Mouse (Mus musculus): Measurements from ENCODE around the gene Stx1b.

Gene Stx1b

DNA sequence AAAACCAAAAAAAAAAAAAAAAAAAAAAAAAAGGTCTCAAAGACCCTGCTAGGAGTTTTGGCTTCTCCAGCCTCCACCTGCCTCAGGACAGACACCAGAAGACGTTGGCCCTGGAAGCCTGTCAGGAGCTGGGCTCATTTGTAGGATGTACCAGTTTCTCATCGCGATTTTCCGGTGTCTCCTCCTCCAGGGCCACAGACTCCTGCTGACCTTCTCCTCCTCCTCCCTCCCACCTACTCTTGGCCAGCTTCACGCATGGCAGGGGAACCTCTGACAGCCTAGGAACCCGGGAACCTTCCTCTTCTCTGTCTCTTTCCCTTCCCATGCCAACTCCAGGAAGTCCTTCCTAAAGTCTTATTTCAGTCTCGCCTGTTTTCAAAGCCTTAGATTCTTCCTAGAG is 7.3 kb downstream of the Stx1b start:
- DNase-seq (ENCODE audit: low read depth, low spot score) = no peak

GRCm38 (mm10) chr7:127815954-127816821 is 8.2 kb downstream of the Stx1b start:
- DNase-seq (ENCODE audit: low read depth, low spot score) = no peak

DNA sequence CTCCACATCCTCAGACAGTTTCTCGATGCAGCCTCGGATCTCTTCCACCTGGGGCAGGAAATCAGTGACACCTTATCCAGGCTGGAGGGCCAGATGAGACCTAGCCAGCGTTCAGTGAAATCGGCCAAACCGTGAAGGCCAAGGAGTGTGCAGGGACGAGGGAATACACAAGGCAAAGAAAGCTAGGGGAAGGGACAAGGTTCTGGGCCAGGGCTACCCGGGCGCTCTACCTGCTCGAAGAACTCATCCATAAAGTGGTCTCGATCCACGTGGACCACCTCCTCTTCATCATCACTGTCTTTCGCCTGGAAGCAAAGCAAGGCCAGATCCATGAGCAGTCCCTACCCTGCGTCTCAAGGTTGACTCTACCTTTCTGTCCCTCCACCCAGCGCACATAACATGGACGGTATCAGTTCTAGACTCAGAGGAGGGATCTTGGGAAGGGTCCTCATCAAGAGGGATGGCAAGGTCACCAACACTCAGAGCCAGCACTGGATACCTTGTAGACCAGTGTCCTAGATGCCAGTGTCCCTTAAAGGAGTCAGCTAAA is 9.2 kb downstream of the Stx1b start:
- DNase-seq (ENCODE audit: low read depth, low spot score) = no peak

DNA sequence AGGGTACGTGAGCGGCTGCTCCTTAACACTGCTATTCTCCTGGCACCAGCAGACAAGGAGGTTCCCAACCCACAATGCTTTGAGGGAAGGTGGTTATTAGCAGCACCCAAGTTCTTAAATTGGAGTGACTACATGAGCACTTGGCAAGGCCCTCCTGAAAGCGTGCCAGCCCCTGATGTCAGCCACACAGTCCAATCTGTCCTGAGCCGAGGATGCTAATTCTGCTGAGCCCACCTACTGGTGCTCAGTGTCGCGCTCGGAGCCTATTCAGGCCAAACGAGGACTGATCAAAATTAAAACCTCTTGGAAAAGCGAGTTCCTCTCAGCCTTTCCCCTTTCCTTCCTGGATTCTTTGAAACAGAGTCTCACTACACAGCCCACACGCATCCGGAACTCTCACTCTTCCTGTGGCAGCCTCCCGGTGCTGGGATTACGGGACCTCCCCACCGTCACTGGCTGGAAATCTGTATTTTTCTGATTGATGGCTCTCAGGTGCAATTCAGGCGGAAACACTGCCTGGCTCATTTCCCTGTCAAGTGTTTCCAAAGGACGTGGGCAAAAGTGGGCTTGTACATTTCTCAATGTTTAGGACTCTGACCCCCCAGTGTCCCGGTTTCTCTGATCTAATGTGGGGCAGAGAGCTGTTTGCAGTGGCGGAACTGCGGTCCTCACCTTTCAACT is 10.0 kb downstream of the Stx1b start:
- DNase-seq (ENCODE audit: low read depth, low spot score) = no peak

DNA sequence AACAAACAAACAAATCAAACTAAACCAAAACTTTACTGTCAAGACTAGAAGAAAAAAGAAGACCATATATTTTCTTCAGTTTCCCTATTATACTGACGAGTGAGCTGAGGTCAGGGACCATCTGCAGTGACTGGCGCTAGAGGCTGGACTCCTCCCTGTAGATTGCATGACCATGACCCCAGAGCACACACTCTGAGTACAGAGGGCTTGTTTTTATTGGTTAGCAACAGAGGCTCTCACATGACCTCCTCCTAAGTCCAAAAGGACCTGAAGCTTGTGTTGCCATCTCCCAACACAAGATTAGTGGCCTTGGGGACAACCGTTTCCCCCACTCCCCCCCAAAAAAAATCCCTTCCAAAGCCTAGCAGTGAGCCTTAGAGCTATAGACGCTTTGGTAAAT is 10.5 kb downstream of the Stx1b start:
- no peak for DNase-seq (ENCODE audit: low read depth, low spot score)

GRCm38 (mm10) chr7:127812292-127812691 is 12.1 kb downstream of the Stx1b start:
- no peak for DNase-seq (ENCODE audit: low read depth, low spot score)

DNA sequence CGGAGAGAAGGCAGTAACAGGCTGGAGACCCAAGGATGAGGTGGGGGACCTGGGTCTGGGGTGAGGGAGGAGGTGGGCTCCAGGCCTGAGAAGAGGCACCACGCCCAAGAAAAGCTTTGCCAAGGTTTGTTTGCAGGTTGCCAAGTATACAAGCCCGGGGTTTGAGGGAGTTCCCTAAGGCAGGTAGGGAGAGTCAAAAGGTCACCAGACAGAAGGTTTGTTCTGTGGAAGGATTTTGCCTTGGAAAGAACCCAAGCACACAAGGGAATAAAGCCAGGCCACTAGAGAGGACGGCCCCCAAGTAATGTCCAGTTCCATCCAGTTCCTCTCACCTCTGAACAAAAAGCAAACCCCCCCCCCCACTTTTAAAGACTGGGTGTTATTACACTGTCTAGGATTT is 13.1 kb downstream of the Stx1b start:
- DNase-seq (ENCODE audit: low read depth, low spot score) = no peak

- no peak for DNase-seq (ENCODE audit: low read depth, low spot score)
These were observed 13.7 kb downstream of the Stx1b start for GRCm38 (mm10) chr7:127810650-127811049.

DNA sequence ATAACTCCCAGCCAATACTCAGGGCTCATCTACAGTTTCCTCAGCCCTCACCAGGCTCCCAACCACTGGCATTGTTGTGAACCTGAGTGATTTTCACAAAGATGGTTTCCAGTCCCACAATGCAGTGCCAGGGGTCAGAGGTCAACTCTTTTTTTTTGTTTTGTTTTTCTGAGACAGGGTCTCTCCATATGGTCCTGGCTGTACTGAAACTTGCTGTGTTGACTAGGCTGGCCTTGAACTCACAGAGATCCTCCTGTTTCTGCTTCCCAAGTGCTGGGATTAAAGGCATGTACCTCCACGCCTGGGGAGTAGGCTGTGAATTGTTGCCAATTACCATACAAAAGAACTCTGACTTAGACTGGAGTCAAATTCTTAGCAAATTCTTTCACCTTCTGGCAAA is 14.5 kb downstream of the Stx1b start:
- no peak for DNase-seq (ENCODE audit: low read depth, low spot score)

DNA sequence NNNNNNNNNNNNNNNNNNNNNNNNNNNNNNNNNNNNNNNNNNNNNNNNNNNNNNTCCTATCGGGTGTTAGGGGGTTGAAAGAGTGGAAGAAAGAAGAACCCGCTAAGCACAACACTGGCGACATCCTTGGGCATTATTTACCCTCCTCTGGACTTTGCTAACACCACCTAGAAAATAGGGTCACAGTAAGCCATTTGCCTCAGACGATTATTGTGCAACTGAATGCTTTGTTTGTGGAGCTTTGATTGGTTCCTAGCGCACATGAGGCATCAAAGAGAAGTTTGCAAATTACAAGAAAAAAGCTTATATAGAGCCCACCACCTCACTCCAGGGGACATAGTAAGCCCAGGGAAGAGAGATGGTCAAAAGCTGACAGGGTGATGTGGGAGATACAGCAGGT is 15.5 kb downstream of the Stx1b start:
- no peak for DNase-seq (ENCODE audit: low read depth, low spot score)

DNA sequence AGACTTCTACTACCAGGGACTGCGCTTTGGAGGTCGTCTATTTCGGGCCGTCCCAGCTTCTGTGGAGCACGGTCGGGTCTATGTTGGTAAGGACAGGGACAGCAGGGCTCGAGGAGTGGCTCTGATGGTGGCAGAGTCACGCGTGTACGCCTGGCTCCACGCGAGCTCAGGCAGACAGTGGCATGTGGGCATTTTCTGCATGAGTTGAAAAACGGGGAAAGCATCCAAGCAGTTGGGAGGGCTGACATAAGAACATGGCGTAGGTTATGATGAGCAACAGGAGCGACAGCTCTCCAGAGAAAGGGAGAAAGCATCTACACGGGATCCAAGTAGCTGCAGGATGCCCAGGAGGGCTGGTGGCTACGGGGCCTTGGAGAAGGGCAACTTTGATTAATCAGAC is 22.0 kb downstream of the Stx1b start:
- DNase-seq (ENCODE audit: low read depth, low spot score) = no peak

- no peak for DNase-seq (ENCODE audit: low read depth, low spot score)
These were observed 23.2 kb downstream of the Stx1b start for GRCm38 (mm10) chr7:127801010-127801621.

DNA sequence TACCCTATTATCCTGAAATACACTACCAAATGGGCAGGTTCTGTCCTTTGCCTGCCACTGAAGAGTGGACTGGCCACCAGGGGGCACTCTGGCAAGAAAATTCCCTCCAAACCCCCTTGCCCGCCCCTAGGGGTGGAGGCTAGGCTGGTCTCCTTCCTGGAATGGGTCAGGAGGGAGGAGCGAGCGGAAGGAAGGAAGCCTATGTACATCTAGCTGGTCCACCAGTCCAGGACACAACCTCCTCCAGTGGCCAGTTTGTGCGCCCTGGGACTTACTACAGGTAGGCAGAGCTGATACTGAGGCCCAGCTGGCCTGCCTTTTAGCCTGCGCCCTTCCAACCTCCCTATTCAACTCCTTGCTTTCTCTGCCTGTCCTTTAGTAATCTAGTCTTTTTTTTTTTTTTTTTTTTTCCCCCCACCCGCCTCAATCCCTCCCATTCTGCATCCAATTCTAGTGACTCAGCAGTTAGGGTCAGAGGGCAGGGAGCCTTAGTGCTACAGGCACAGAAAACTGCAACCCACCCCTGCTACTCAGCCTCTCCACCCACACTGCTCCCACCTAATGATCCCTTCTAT is 23.8 kb downstream of the Stx1b start, which contains the start of gene Hsd3b7:
Gene Hsd3b7 (plus strand): TSS at position 170 of the 575 bp plus-strand sequence.
- peak; percentile 49 for DNase-seq (ENCODE audit: low read depth, low spot score)

DNA sequence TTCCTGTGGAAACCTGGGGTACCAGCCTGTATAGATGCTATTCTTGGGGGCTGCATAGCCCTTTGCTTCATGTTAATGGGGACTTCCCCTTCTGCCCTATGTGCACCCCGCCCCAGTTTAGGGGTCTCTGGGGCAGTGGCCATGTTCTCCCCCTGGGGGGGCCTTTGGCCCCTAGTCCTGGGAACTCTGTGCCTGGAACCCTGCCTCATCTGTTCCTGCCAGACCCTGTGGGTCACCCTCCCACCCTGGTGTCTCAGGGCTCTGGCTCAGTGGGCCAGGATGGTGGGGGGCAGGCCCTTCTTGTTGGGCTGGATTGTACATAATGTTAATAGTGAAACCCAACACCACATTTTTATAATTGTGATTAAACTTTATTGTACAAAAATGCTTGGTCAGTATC is 24.6 kb downstream of the Stx1b start:
- no peak for DNase-seq (ENCODE audit: low read depth, low spot score)

GRCm38 (mm10) chr7:127799211-127799610 is 25.1 kb downstream of the Stx1b start:
- DNase-seq (ENCODE audit: low read depth, low spot score) = no peak

- DNase-seq (ENCODE audit: low read depth, low spot score) = no peak
These were observed 25.8 kb downstream of the Stx1b start for GRCm38 (mm10) chr7:127798591-127798990.

GRCm38 (mm10) chr7:127797076-127797845 is 27.1 kb downstream of the Stx1b start:
- no peak for DNase-seq (ENCODE audit: low read depth, low spot score)

DNA sequence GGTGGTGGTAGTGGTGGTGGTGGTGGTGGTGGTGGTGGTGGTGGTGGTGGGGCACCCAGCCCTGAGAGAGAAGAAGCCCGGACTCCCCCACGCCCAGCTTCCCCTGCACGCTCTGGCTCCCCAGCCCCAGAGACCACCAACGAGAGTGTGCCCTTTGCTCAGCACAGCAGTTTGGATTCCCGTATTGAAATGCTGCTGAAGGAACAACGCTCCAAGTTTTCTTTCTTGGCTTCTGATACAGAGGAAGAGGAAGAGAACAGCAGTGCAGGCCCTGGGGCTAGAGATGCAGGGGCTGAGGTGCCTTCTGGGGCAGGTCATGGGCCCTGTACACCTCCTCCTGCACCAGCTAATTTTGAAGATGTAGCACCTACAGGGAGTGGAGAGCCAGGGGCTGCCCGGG is 39.0 kb downstream of the Stx1b start, which contains the start of gene Gm49388:
Gene Gm49388 (plus strand): TSS at position 301 of the 400 bp plus-strand sequence.
- DNase-seq (ENCODE audit: low read depth, low spot score) = no peak

- DNase-seq (ENCODE audit: low read depth, low spot score) = no peak
These were observed 46.0 kb downstream of the Stx1b start for GRCm38 (mm10) chr7:127778350-127778749.

DNA sequence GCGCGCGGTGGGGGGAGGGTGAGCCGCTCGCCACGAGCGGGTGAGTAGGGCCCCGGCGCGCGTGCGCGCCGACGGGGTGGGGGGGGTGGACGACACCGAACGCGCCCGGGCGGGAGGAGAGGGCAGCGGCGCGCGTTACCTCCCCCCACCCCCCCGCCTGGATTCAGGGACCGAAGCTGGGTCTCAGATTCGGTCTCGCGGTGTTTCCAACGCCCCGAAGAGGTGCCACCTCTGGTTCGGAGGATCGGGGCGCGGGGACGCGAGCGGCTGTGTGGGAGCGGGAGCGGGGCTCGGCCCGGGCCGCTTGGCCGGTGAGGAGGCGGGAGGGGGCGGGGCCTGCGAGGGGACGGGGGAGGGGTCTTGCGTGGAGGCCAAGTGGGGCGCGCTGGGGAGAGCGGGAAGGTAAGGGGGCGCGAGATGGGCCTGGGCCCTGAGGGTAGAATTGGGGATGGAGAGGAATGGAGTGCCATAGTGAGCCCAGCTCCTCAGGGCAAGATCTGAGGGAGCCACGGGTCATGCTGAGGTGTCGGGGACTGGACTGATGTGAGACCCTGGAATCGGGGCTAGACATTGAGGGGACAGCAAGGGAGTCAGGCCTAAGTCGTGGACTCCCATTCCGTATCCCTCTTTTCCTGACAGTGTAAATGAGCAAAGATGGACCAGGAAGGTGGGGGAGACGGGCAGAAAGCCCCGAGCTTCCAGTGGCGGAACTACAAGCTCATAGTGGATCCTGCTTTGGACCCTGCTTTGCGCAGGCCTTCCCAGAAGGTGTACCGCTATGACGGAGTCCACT is 46.7 kb downstream of the Stx1b start:
- no peak for DNase-seq (ENCODE audit: low read depth, low spot score)
